Mouse (Mus musculus) forebrain, postnatal 0 days (tissue): ENCODE data around the gene Dcaf15. TPM values are rescaled to one million over a fixed set of nuclear protein-coding genes. Genes with fewer than 3 reads are reported as not detected.

Experiments used
- ATAC-seq: fragments of 200-750 bp; cut with Nextera tagmentation; 2 replicates; pipeline ENCODE4 v1.8.0; 2017; ENCODE audit warnings: mild to moderate bottlenecking, moderate library complexity
- DNase-seq: peaks from one replicate; pipeline ENCODE4 v3.0.0-alpha.2; 2015
- H3K27ac ChIP-seq: fragments of 300-500 bp; sonication (generic); 2 replicates; pipeline ENCODE4 v1.5.1; 2014; ENCODE audit warnings: low read depth, mild to moderate bottlenecking, antibody characterized with exemption, low read length, moderate library complexity, mixed read lengths
- H3K27me3 ChIP-seq: fragments of 300-500 bp; sonication (generic); 2 replicates; pipeline ENCODE4 v1.6.1; 2014; ENCODE audit warnings: mild to moderate bottlenecking, low read length, mixed read lengths; ENCODE audit not compliant: insufficient read depth
- H3K36me3 ChIP-seq: fragments of 300-500 bp; sonication (generic); 2 replicates; pipeline ENCODE4 v1.6.1; 2014; ENCODE audit warnings: mild to moderate bottlenecking, moderate library complexity; ENCODE audit not compliant: insufficient read depth
- H3K4me1 ChIP-seq: fragments of 300-500 bp; sonication (generic); 2 replicates; pipeline ENCODE4 v1.6.1; 2014; ENCODE audit warnings: antibody characterized with exemption; ENCODE audit not compliant: insufficient read depth
- H3K4me2 ChIP-seq: fragments of 300-500 bp; sonication (generic); 2 replicates; pipeline ENCODE4 v1.6.1; 2014; ENCODE audit warnings: low read depth, mild to moderate bottlenecking, moderate library complexity
- H3K4me3 ChIP-seq: fragments of 300-500 bp; sonication (generic); 2 replicates; pipeline ENCODE4 v1.5.1; 2014; ENCODE audit warnings: low read depth, low read length, mixed read lengths
- H3K9ac ChIP-seq: fragments of 300-500 bp; sonication (generic); 2 replicates; pipeline ENCODE4 v1.6.1; 2014; ENCODE audit warnings: mild to moderate bottlenecking
- H3K9me3 ChIP-seq: fragments of 300-500 bp; sonication (generic); 2 replicates; pipeline ENCODE4 v1.6.1; 2016; ENCODE audit warnings: low read length
- CTCF ChIP-seq: sonication (generic); IDR thresholded peaks from 2 replicates; pipeline ENCODE4 v1.5.1; 2016; ENCODE audit warnings: antibody characterized with exemption, control low read depth, low read depth
- WGBS: fragments of 180-500 bp; shearing (Covaris S2); extraction: QIAGEN DNeasy Blood & Tissue Kit; methylation state at CpG from one replicate; pipeline ENCODE4 v1.1.7; 2014; 5-methylcytosine and 5-hydroxymethylcytosine counted together
- polyA plus RNA-seq: library from polyadenylated mRNA; unstranded; fragments of >200 nt; fragmentation: Nextera tagmentation; extraction: Ambion mirVana; gene quantifications from 2 replicates; pipeline ENCODE4 v1.2.1, GENCODE M21; 2015
- total RNA-seq: library from RNA; depleted of rRNA; stranded (reverse); fragments of >200 nt; gene quantifications from 2 replicates; pipeline ENCODE4 v1.2.3, GENCODE M21; 2014

The Dcaf15 gene
- total and polyA plus RNA-seq, 2 experiments from 2014 or later: 16.3 to 63.2 TPM

- H3K36me3 ChIP-seq: peaks cover 23% of the 10 kb centered on the region
- no peak for TF ChIP-seq CTCF
- H3K9ac ChIP-seq: no peak overlapping the region
- H3K27me3 ChIP-seq: no peaks in the 10 kb centered on the region
- no peaks in the 10 kb centered on the region for H3K9me3 ChIP-seq
- H3K4me1 ChIP-seq: peaks cover 24% of the 10 kb centered on the region; the same call in 1 of the 2 replicates
- no peak overlapping the region for H3K27ac ChIP-seq
- WGBS: 65% methylated on average over 3 of the region's 3 CpGs
- DNase-seq (no peak), ATAC-seq (no peak)
- H3K4me3 ChIP-seq: no peak overlapping the region
- H3K4me2 ChIP-seq: no peak overlapping the region
Observed at GRCm38 (mm10) chr8:84071921-84072320, 32.6 kb downstream of the Dcaf15 start.

- DNase-seq (peak; percentile 72), ATAC-seq (no peak)
- Histone ChIP-seq H3K36me3 (peaks cover 13% of the 10 kb centered on the region), H3K4me2 (no peak overlapping the region), H3K4me1 (peaks cover 24% of the 10 kb centered on the region; the same call in 1 of the 2 replicates), H3K27me3 (no peaks in the 10 kb centered on the region), H3K9me3 (no peaks in the 10 kb centered on the region), H3K9ac (no peak overlapping the region), H3K27ac (peak overlapping the region; percentile 69), H3K4me3 (no peak overlapping the region)
- 38% methylated on average over 2 of the region's 2 CpGs for WGBS
- no peak for TF ChIP-seq CTCF
Observed at GRCm38 (mm10) chr8:84070667-84071066, 33.9 kb downstream of the Dcaf15 start.

- H3K9ac ChIP-seq: no peak overlapping the region
Observed at GRCm38 (mm10) chr8:84070241-84070640, 34.3 kb downstream of the Dcaf15 start.

GRCm38 (mm10) chr8:84069750-84070149 lies 34.8 kb downstream of the Dcaf15 start:
- H3K9ac ChIP-seq: no peak overlapping the region

More at GRCm38 (mm10) chr8:84070241-84070640, 34.3 kb downstream of the Dcaf15 start:
- Histone ChIP-seq H3K27me3 (no peaks in the 10 kb centered on the region), H3K9me3 (no peaks in the 10 kb centered on the region), H3K36me3 (peaks cover 11% of the 10 kb centered on the region), H3K27ac (peak overlapping the region; percentile 64), H3K4me3 (no peak overlapping the region), H3K4me1 (peaks cover 24% of the 10 kb centered on the region; the same call in 1 of the 2 replicates), H3K4me2 (no peak overlapping the region)
- no peak for TF ChIP-seq CTCF
- ATAC-seq (no peak), DNase-seq (no peak)
- 80% methylated on average over 5 of the region's 5 CpGs for WGBS

GRCm38 (mm10) chr8:84069169-84069568 lies 35.4 kb downstream of the Dcaf15 start:
- peaks cover 1% of the 10 kb centered on the region; the same call in 1 of the 2 replicates for H3K36me3 ChIP-seq
- no peaks in the 10 kb centered on the region for H3K27me3 ChIP-seq
- H3K9me3 ChIP-seq: no peaks in the 10 kb centered on the region
- DNase-seq (no peak), ATAC-seq (no peak)
- H3K9ac ChIP-seq: no peak overlapping the region
- peaks cover 24% of the 10 kb centered on the region; the same call in 1 of the 2 replicates for H3K4me1 ChIP-seq
- WGBS: 54% methylated on average over 1 of the region's 1 CpGs
- no peak overlapping the region for H3K4me3 ChIP-seq
- no peak overlapping the region for H3K27ac ChIP-seq
- H3K4me2 ChIP-seq: no peak overlapping the region
- TF ChIP-seq CTCF: no peak

More at GRCm38 (mm10) chr8:84069750-84070149, 34.8 kb downstream of the Dcaf15 start:
- H3K36me3 ChIP-seq: peaks cover 6% of the 10 kb centered on the region; the same call in 1 of the 2 replicates
- H3K27ac ChIP-seq: peak overlapping the region; percentile 64
- TF ChIP-seq CTCF: no peak
- no peaks in the 10 kb centered on the region for H3K27me3 ChIP-seq
- no peak for DNase-seq
- 34% methylated on average over 2 of the region's 2 CpGs for WGBS
- ATAC-seq: no peak
- H3K4me2 ChIP-seq: no peak overlapping the region
- no peak overlapping the region for H3K4me3 ChIP-seq
- H3K4me1 ChIP-seq: peaks cover 24% of the 10 kb centered on the region; the same call in 1 of the 2 replicates
- H3K9me3 ChIP-seq: no peaks in the 10 kb centered on the region

- no peak for DNase-seq
- Histone ChIP-seq H3K4me1 (peaks cover 24% of the 10 kb centered on the region; the same call in 1 of the 2 replicates), H3K4me3 (no peak overlapping the region), H3K27ac (no peak overlapping the region), H3K9ac (no peak overlapping the region), H3K4me2 (peak overlapping the region; percentile 52; the same call in 1 of the 2 replicates), H3K9me3 (no peaks in the 10 kb centered on the region), H3K36me3 (no peaks in the 10 kb centered on the region), H3K27me3 (no peaks in the 10 kb centered on the region)
- ATAC-seq: no peak
- WGBS: 79% methylated on average over 12 of the region's 12 CpGs
- TF ChIP-seq CTCF: no peak
Observed at GRCm38 (mm10) chr8:84068316-84069035, 36.1 kb downstream of the Dcaf15 start.

- TF ChIP-seq CTCF: no peak
- WGBS: 89% methylated on average over 7 of the region's 7 CpGs
- peak overlapping the region; percentile 84; the same call in 1 of the 2 replicates for H3K9ac ChIP-seq
- 0 out of 2 replicates have a peak, but pooled peaks cover 19% of the 10 kb centered on the region for H3K4me1 ChIP-seq
- DNase-seq (no peak), ATAC-seq (no peak)
- H3K4me3 ChIP-seq: peak overlapping the region; percentile 98
- no peaks in the 10 kb centered on the region for H3K27me3 ChIP-seq
- H3K9me3 ChIP-seq: no peaks in the 10 kb centered on the region
- no peaks in the 10 kb centered on the region for H3K36me3 ChIP-seq
- H3K27ac ChIP-seq: no peak overlapping the region
- peak overlapping the region; percentile 52 for H3K4me2 ChIP-seq
Observed at GRCm38 (mm10) chr8:84067911-84068310, 36.7 kb downstream of the Dcaf15 start.
